Mouse (Mus musculus): ENCODE results near the gene Mycbpap.

GRCm38 (mm10) chr11:94477651-94478050 is 43.9 kb downstream of the Mycbpap start:
- TF ChIP-seq CTCF (IDR thresholded peaks at IDR 0.05; ENCODE audit: low read depth), result no peak
- no peak for TF ChIP-seq EP300 (optimal IDR thresholded peaks at IDR 0.05)
